Mouse (Mus musculus): ENCODE results near the gene Cyyr1.

The Cyyr1 gene

GRCm38 (mm10) chr16:85470057-85470456 lies 83.1 kb downstream of the Cyyr1 start:
- DNase-seq (ENCODE audit: low spot score in 2 of 2), result no peak

- no peak for DNase-seq (ENCODE audit: low spot score in 2 of 2)
These were observed 98.2 kb downstream of the Cyyr1 start for GRCm38 (mm10) chr16:85455043-85455442.

GRCm38 (mm10) chr16:85446306-85446705 lies 106.9 kb downstream of the Cyyr1 start:
- DNase-seq (ENCODE audit: low spot score in 2 of 2), result no peak

- no peak for DNase-seq (ENCODE audit: low spot score in 2 of 2)
These were observed 107.4 kb downstream of the Cyyr1 start for GRCm38 (mm10) chr16:85445801-85446200.

GRCm38 (mm10) chr16:85435427-85435826 lies 117.8 kb downstream of the Cyyr1 start:
- no peak for DNase-seq (ENCODE audit: low spot score in 2 of 2)

- DNase-seq (ENCODE audit: low spot score in 2 of 2), result peak in 1 of 2 experiments; percentile 4
These were observed 124.0 kb downstream of the Cyyr1 start for GRCm38 (mm10) chr16:85429173-85429572.

GRCm38 (mm10) chr16:85422889-85423288 lies 130.3 kb downstream of the Cyyr1 start:
- DNase-seq (ENCODE audit: low spot score in 2 of 2), result no peak

GRCm38 (mm10) chr16:85415415-85415814 lies 137.8 kb downstream of the Cyyr1 start:
- no peak for DNase-seq (ENCODE audit: low spot score in 2 of 2)

- DNase-seq (ENCODE audit: low spot score in 2 of 2), result no peak
These were observed 159.7 kb downstream of the Cyyr1 start for GRCm38 (mm10) chr16:85393430-85393948.

- DNase-seq (ENCODE audit: low spot score in 2 of 2), result no peak
These were observed 166.4 kb downstream of the Cyyr1 start for GRCm38 (mm10) chr16:85386801-85387200.

Measured in right cerebral cortex, postnatal 36 days (tissue).